Mouse (Mus musculus) heart, embryonic 11.5 days (tissue): ENCODE data around the gene Lgals1. TPM values are rescaled to one million over a fixed set of nuclear protein-coding genes. Genes with fewer than 3 reads are reported as not detected.

Experiments
- ATAC-seq: fragments of 200-750 bp; cut with Nextera tagmentation; replicated peaks from 2 replicates; pipeline ENCODE4 v1.8.0; 2017; ENCODE audit warnings: moderate library complexity; ENCODE audit not compliant: insufficient number of reproducible peaks, low FRiP score, low TSS enrichment
- H3K27ac ChIP-seq: fragments of 300-500 bp; sonication (generic); 2 replicates; pipeline ENCODE4 v1.5.1; 2014; ENCODE audit warnings: mild to moderate bottlenecking, low read depth, low read length
- H3K27me3 ChIP-seq: fragments of 300-500 bp; sonication (generic); 2 replicates; pipeline ENCODE4 v1.6.1; 2014; ENCODE audit warnings: mild to moderate bottlenecking, low read length, mixed read lengths; ENCODE audit not compliant: control insufficient read depth, insufficient read depth
- H3K36me3 ChIP-seq: fragments of 300-500 bp; sonication (generic); 2 replicates; pipeline ENCODE4 v1.6.1; 2014; ENCODE audit warnings: mild to moderate bottlenecking, low read length, moderate library complexity, mixed read lengths; ENCODE audit not compliant: control insufficient read depth, insufficient read depth
- H3K4me1 ChIP-seq: fragments of 300-500 bp; sonication (generic); 2 replicates; pipeline ENCODE4 v1.6.1; 2014; ENCODE audit warnings: low read length; ENCODE audit not compliant: control insufficient read depth, insufficient read depth
- H3K4me2 ChIP-seq: fragments of 300-500 bp; sonication (generic); 2 replicates; pipeline ENCODE4 v1.6.1; 2014; ENCODE audit warnings: mild to moderate bottlenecking, moderate library complexity
- H3K4me3 ChIP-seq: fragments of 300-500 bp; sonication (generic); 2 replicates; pipeline ENCODE4 v1.5.1; 2014; ENCODE audit warnings: low read depth, low read length
- H3K9ac ChIP-seq: fragments of 300-500 bp; sonication (generic); 2 replicates; pipeline ENCODE4 v1.6.1; 2014; ENCODE audit warnings: mild to moderate bottlenecking, low read depth, low read length, moderate library complexity
- H3K9me3 ChIP-seq: fragments of 300-500 bp; sonication (generic); replicated peaks from 2 replicates; pipeline ENCODE4 v1.6.1; 2016; ENCODE audit warnings: low read length; ENCODE audit not compliant: control insufficient read depth
- WGBS: fragments of 180-500 bp; shearing (Covaris S2); extraction: QIAGEN DNeasy Blood & Tissue Kit; methylation state at CpG from one replicate; pipeline ENCODE4 v1.1.7; 2014; ENCODE audit not compliant: insufficient replicate concordance; 5-methylcytosine and 5-hydroxymethylcytosine counted together
- polyA plus RNA-seq: library from polyadenylated mRNA; unstranded; fragments of >200 nt; fragmentation: Nextera tagmentation; extraction: Ambion mirVana; gene quantifications from 2 replicates; pipeline ENCODE4 v1.2.1, GENCODE M21; 2014

The Lgals1 gene
- polyA plus RNA-seq, 1 experiment from 2014 or later, result 566 TPM

DNA sequence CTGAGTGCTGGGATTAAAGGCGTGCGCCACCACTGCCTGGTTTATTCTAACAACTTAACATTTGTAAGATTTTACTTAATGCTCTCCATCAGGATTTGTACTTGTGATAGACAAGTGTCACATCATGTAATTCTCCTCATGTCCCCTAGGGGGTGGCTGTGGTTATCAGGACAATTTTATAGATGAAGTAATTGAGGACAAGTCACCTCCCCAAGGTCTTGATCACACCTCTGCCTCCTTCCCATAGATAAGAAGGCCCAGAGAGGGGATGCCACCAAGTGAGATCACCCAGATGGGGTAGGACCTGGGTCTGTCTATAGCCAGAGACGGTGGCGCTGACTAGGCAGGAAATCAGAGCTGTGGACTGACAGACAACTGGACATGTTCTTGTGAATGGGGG is 29.8 kb downstream of the Lgals1 start:
- Histone ChIP-seq H3K36me3 (0 out of 2 replicates have a peak, but pooled peaks cover 2% of the 10 kb centered on the region), H3K4me1 (no peaks in the 10 kb centered on the region), H3K27me3 (no peaks in the 10 kb centered on the region), H3K9me3 (no peaks in the 10 kb centered on the region), H3K27ac (no peak overlapping the region), H3K9ac (no peak overlapping the region), H3K4me3 (no peak overlapping the region), H3K4me2 (no peak overlapping the region)
- ATAC-seq, result 0 out of 2 replicates have a peak, but pooled peaks have one; percentile 8
- WGBS, result 59% methylated on average over 4 of the region's 4 CpGs

DNA sequence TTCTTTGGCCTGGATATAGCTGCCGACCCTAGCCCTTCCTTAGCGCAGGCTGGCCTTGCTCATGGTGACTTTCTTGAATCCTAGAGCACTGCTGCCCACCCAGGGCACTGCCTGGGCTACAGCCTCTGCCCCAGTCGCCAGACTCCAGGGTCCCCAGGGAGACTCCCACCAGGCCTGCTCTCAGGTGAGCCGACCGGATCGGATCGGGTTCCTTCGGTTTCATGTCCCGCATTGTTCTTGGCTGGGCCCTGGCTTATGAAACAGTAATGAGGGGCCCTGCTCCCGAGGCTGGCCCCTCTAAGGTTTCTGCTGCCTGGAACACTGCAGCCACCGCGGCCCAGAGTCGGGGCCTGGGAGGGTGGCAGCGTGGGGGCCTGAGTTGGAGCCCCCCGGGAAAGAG is 30.5 kb downstream of the Lgals1 start:
- H3K27ac ChIP-seq, result no peak overlapping the region
- 42% methylated on average over 15 of the region's 15 CpGs for WGBS
- no peak for ATAC-seq

DNA sequence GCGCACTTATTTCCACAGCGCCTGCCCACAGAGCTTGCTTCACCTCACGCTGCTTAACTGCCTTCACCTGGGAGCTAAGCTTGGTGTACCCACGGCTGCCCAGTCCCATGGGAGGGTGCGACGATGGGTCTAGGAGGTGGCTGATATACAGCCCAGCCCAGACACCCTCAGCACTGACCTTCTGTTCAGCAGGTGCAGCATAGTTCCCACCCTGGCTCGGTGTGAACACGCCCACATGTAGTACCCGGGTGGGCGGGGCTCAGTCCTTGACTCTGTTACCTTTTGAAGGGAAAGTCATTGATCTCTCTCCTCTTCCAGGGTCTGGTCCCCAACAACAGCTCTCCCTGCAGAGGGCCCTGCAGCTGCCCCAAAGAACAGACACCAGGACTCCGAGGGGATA is 33.0 kb downstream of the Lgals1 start:
- Histone ChIP-seq H3K9me3 (no peaks in the 10 kb centered on the region), H3K27me3 (no peaks in the 10 kb centered on the region), H3K36me3 (0 out of 2 replicates have a peak, but pooled peaks cover 2% of the 10 kb centered on the region), H3K4me1 (no peaks in the 10 kb centered on the region), H3K9ac (no peak overlapping the region), H3K4me3 (no peak overlapping the region), H3K4me2 (no peak overlapping the region), H3K27ac (no peak overlapping the region)
- WGBS, result 81% methylated on average over 11 of the region's 11 CpGs
- ATAC-seq, result no peak

More for the DNA sequence above, 30.5 kb downstream of the Lgals1 start:
- no peaks in the 10 kb centered on the region for H3K4me1 ChIP-seq
- H3K4me3 ChIP-seq, result no peak overlapping the region
- H3K27me3 ChIP-seq, result no peaks in the 10 kb centered on the region
- H3K36me3 ChIP-seq, result 0 out of 2 replicates have a peak, but pooled peaks cover 2% of the 10 kb centered on the region
- no peaks in the 10 kb centered on the region for H3K9me3 ChIP-seq
- no peak overlapping the region for H3K4me2 ChIP-seq
- no peak overlapping the region for H3K9ac ChIP-seq

DNA sequence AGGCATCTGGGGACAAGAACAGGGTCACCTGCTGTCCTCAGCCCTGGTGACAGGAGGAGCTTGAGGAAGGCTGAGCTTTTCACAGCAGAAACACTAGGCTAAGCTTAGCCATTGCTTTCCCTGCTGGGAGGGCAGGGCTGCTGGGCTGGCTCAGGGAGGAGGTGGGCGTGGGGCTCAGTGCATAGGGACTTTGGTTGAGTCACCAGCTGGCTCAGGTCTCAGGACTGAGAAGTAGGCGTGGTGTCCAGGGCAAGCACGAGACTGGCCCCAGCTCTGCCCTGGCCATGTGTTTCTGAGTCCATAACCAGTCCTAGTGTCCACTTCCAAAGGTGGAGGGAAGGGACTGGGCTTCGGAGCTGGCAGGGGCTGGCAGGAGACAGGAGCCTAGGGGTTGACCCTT is 33.6 kb downstream of the Lgals1 start:
- no peak for ATAC-seq
- no peak overlapping the region for H3K4me2 ChIP-seq
- 64% methylated on average over 4 of the region's 4 CpGs for WGBS
- no peak overlapping the region for H3K27ac ChIP-seq
- no peak overlapping the region for H3K9ac ChIP-seq
- H3K27me3 ChIP-seq, result no peaks in the 10 kb centered on the region
- peaks cover 2% of the 10 kb centered on the region; the same call in 1 of the 2 replicates for H3K36me3 ChIP-seq
- no peak overlapping the region for H3K4me3 ChIP-seq
- no peaks in the 10 kb centered on the region for H3K4me1 ChIP-seq
- no peaks in the 10 kb centered on the region for H3K9me3 ChIP-seq

DNA sequence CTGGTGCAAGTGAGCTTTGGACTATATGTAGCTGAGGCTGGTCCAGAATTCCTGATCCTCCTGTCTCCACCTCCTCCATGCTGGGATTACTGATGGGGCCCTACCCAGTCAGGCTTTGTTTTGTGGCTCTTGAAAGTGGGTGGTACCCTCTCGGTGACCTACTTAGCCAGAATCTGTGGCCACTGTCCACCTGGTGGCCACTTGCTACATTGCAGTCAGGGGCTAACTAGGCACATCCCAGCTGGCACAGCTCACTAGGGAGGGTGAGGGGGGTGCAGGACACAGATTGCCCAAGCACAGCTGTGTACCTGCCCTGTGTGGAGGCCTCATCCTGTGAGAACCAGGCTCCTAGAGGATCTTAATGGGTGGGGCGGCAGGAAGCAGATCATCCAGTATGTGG is 36.4 kb downstream of the Lgals1 start:
- no peak overlapping the region for H3K4me3 ChIP-seq
- no peak overlapping the region for H3K9ac ChIP-seq
- no peaks in the 10 kb centered on the region for H3K9me3 ChIP-seq
- no peak overlapping the region for H3K4me2 ChIP-seq
- peaks cover 8% of the 10 kb centered on the region for H3K27me3 ChIP-seq
- H3K36me3 ChIP-seq, result peaks cover 2% of the 10 kb centered on the region; the same call in 1 of the 2 replicates
- H3K4me1 ChIP-seq, result no peaks in the 10 kb centered on the region
- ATAC-seq, result 0 out of 2 replicates have a peak, but pooled peaks have one; percentile 24
- 29% methylated on average over 2 of the region's 2 CpGs for WGBS
- no peak overlapping the region for H3K27ac ChIP-seq

DNA sequence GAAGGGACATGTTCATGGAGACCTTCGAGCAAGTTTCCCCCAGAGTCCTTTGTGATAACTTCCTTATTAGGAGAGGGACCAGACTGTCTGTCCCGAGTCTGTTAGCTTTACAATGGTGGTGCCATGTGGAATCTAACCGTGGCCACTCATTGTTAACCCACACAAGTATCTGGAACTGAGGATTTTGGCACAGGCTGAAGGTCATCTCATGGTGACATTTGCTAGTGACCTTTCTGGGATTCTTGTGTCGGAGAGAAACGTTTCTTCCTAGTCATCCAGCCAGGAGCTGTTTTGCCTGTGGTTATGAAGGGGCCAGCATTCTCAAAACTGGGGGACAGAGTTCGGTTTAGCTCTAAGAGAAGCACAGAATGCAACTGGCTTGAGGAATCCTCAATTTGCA is 45.1 kb downstream of the Lgals1 start:
- H3K9ac ChIP-seq, result no peak overlapping the region
- H3K27ac ChIP-seq, result no peak overlapping the region
- H3K4me3 ChIP-seq, result no peak overlapping the region
- H3K4me2 ChIP-seq, result no peak overlapping the region
- H3K4me1 ChIP-seq, result no peaks in the 10 kb centered on the region
- H3K9me3 ChIP-seq, result no peaks in the 10 kb centered on the region
- 60% methylated on average over 6 of the region's 6 CpGs for WGBS
- H3K27me3 ChIP-seq, result peaks cover 7% of the 10 kb centered on the region; the same call in 1 of the 2 replicates
- no peak for ATAC-seq
- H3K36me3 ChIP-seq, result no peaks in the 10 kb centered on the region; the same call in 1 of the 2 replicates

DNA sequence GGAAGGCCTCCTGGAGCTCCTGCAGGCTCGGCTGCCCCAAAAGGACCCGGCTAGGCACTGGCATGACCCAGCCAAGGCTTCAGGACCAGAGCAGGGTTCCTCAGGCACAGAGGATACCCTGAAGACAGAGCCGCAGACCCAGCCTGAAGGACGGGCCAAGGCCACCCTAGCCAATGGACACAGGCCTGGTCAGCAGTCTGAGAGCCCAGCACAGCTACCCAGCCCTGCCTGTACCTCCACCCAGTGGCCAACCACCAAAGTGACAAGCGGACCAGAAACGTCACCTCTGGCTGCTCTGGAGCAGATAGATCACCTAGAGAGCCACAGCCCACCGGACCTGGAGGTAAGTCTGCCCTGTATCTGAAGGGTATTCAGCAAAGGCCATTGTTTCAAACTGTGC is 47.4 kb downstream of the Lgals1 start:
- 66% methylated on average over 7 of the region's 7 CpGs for WGBS
- no peaks in the 10 kb centered on the region for H3K9me3 ChIP-seq
- no peak overlapping the region for H3K27ac ChIP-seq
- peaks cover 8% of the 10 kb centered on the region for H3K4me1 ChIP-seq
- no peak overlapping the region for H3K9ac ChIP-seq
- no peaks in the 10 kb centered on the region for H3K36me3 ChIP-seq
- no peak for ATAC-seq
- no peak overlapping the region for H3K4me3 ChIP-seq
- H3K27me3 ChIP-seq, result 0 out of 2 replicates have a peak, but pooled peaks cover 2% of the 10 kb centered on the region
- H3K4me2 ChIP-seq, result no peak overlapping the region

DNA sequence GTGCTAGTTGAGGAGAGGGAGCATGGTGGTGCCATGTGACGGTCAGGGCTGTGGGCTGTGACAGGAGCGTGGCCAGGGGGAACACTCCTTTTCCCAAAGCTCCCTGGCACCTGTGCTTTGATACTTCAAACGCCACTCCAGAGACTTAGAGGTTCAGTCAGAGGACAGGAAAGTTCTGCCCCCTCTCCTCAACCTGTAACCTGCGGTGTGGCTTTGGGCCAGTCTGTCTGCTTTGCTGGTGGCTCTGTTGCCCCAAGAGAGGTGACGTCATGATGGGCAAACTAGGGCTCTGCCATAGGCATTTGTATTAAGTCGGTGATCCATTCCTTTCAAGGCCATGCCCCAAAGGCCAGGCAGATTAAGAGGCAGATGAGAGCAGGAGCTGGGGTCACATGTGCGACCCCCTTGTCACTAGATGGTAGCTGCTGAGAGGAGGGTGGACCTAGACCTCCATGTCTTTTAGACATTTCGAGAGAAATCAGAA is 51.2 kb downstream of the Lgals1 start:
- ATAC-seq, result no peak
- Histone ChIP-seq H3K4me3 (no peak overlapping the region), H3K9ac (no peak overlapping the region), H3K27me3 (no peaks in the 10 kb centered on the region), H3K36me3 (no peaks in the 10 kb centered on the region), H3K4me2 (no peak overlapping the region), H3K9me3 (no peaks in the 10 kb centered on the region), H3K4me1 (peaks cover 21% of the 10 kb centered on the region), H3K27ac (no peak overlapping the region)
- WGBS, result 80% methylated on average over 8 of the region's 8 CpGs

DNA sequence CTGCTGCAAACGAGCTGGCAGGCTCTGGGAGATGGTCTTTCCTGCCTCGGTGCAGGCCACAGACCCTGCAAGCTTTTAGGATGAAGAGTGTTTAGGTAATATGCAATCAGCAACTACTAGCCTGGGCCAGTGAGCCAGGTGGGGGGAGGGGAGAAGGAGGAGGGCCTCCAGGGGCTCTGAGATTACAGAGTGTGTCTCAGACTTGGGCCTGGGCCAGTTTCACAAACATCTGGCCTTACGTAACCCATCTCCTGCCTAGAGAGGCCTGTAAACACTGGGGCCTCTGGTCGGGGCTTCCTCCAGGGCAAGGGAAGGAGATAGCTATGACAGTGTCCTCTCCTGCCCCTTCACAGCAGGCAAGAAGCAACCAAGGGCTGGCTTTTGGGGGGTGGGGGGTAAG is 52.4 kb downstream of the Lgals1 start:
- Histone ChIP-seq H3K4me2 (peak overlapping the region; percentile 12; the same call in 1 of the 2 replicates), H3K4me1 (peaks cover 22% of the 10 kb centered on the region), H3K27ac (peak overlapping the region; percentile 69), H3K27me3 (no peaks in the 10 kb centered on the region), H3K4me3 (no peak overlapping the region), H3K9me3 (no peaks in the 10 kb centered on the region), H3K9ac (no peak overlapping the region; the same call in 1 of the 2 replicates), H3K36me3 (no peaks in the 10 kb centered on the region)
- no peak; the same call in 1 of the 2 replicates for ATAC-seq
- 0% methylated on average over 4 of the region's 4 CpGs for WGBS
